15 mouse cellular contexts compared by ENCODE assay signal in the genomic region with DNA sequence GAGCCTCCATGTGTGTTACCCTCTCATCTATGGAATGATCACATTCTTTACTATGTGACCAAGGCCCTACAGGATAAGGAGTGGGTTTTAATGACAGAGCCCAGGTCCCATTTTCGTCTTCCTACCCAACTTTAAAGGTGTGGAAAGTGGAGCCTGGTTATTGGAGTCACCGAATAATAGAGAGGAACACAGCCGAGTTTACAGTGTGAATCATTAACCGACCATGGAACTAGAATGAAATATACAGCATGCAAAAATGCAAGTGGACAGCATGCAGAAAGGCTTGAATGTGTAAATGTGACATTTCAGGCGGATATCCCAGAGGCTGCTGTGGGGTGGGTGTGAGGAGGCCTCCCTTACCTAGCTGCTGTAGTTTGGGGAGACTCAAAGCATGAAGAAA.
DNase-seq lines count a peak whose midpoint lies in the region; ATAC-seq and TF ChIP-seq lines count a peak whose summit lies in the region.
"Had no signal": no experiment of that assay in that cellular context is flagged by ENCODE, and none has a peak within 500 bp of the region (broad histone marks: within the 10 kb centered on the region; RNA-seq: fewer than 3 reads in every experiment).

No protein-coding gene starts in this region.

- DNase-seq in heart, postnatal 14 days = no peak
- peak; percentile 74 for DNase-seq in kidney, adult 2 months
- no peak for DNase-seq in kidney, adult 8-10 months
- DNase-seq in liver, adult 2 months (ENCODE audit: extremely low read depth, low read depth, low spot score) = peak; percentile 19
- DNase-seq in layer of hippocampus, postnatal 14 days (ENCODE audit: low spot score in 2 of 2) = no peak
- DNase-seq: adrenal gland, adult 2 months; cerebellum, postnatal 10 days; gastrocnemius, postnatal 25 days; right cerebral cortex, adult 18-20 months; thymus, adult 18-20 months had no signal

- intact Hi-C loops in heart, postnatal 14 days (cut with DNase I) = no loop called here

- H3K4me1 ChIP-seq in heart, embryonic 11.5 days (ENCODE audit: control insufficient read depth, insufficient read depth, low read length) = peaks cover 72% of the 10 kb centered on the region
- peaks cover 41% of the 10 kb centered on the region for H3K4me1 ChIP-seq in kidney, adult 2 months (ENCODE audit: control insufficient read depth, insufficient read depth, low read length)
- peaks cover 12% of the 10 kb centered on the region for H3K4me1 ChIP-seq in liver, adult 2 months (ENCODE audit: control insufficient read depth, insufficient read depth, low read length)
- H3K4me1 ChIP-seq in liver, embryonic 12.5 days = peaks cover 12% of the 10 kb centered on the region
- peaks cover 81% of the 10 kb centered on the region for H3K4me1 ChIP-seq in embryonic facial prominence, embryonic 15.5 days

- H3K4me2 ChIP-seq in heart, embryonic 11.5 days = no peak overlapping the region
- no peak overlapping the region for H3K4me2 ChIP-seq in liver, embryonic 12.5 days
- no peak overlapping the region for H3K4me2 ChIP-seq in embryonic facial prominence, embryonic 15.5 days (replicated peaks)
- H3K4me2 ChIP-seq: forebrain, embryonic 13.5 days had no signal

- WGBS in heart, embryonic 11.5 days (ENCODE audit: insufficient replicate concordance) = 80% methylated on average over 5 of the region's 5 CpGs
- 38% methylated on average over 5 of the region's 5 CpGs for WGBS in kidney, adult 2 months
- WGBS in liver, adult 2 months = 33% methylated on average over 5 of the region's 5 CpGs
- 61% methylated on average over 5 of the region's 5 CpGs for WGBS in liver, embryonic 12.5 days (ENCODE audit: insufficient replicate concordance)
- 82% methylated on average over 5 of the region's 5 CpGs for WGBS in embryonic facial prominence, embryonic 15.5 days

- H3K79me2 ChIP-seq in liver, adult 2 months (ENCODE audit: control insufficient read depth, insufficient read depth, low read length) = peaks cover 22% of the 10 kb centered on the region; the same call in 1 of the 2 replicates

- H3K36me3 ChIP-seq in heart, embryonic 11.5 days (ENCODE audit: control insufficient read depth, insufficient read depth, low read length) = no peaks in the 10 kb centered on the region
- H3K36me3 ChIP-seq in kidney, adult 2 months (ENCODE audit: control insufficient read depth, insufficient read depth, low read length) = no peaks in the 10 kb centered on the region
- no peaks in the 10 kb centered on the region for H3K36me3 ChIP-seq in liver, adult 2 months (ENCODE audit: control insufficient read depth, insufficient read depth, low read length)
- peaks cover 2% of the 10 kb centered on the region; the same call in 1 of the 2 replicates for H3K36me3 ChIP-seq in liver, embryonic 12.5 days
- H3K36me3 ChIP-seq in embryonic facial prominence, embryonic 15.5 days = peaks cover 5% of the 10 kb centered on the region; the same call in 1 of the 2 replicates

- H3K9ac ChIP-seq in heart, embryonic 11.5 days (ENCODE audit: low read depth, low read length) = no peak overlapping the region
- no peak overlapping the region for H3K9ac ChIP-seq in liver, adult 2 months (ENCODE audit: low read depth, low read length)
- H3K9ac ChIP-seq in liver, embryonic 12.5 days = no peak overlapping the region
- H3K9ac ChIP-seq in embryonic facial prominence, embryonic 15.5 days = no peak overlapping the region
- H3K9ac ChIP-seq: forebrain, embryonic 13.5 days had no signal

- peak overlapping the region; percentile 77 for H3K27ac ChIP-seq in heart, embryonic 11.5 days (ENCODE audit: low read depth, low read length)
- peak overlapping the region; percentile 72 for H3K27ac ChIP-seq in kidney, adult 2 months (ENCODE audit: insufficient read depth, low read depth, low read length)
- H3K27ac ChIP-seq in liver, adult 2 months (replicated peaks; ENCODE audit: insufficient read depth, low read depth, low read length) = no peak overlapping the region
- no peak overlapping the region for H3K27ac ChIP-seq in liver, embryonic 12.5 days
- 0 out of 2 replicates have a peak overlapping the region, but pooled peaks have one; percentile 11 for H3K27ac ChIP-seq in embryonic facial prominence, embryonic 15.5 days (replicated peaks)
- H3K27ac ChIP-seq: forebrain, embryonic 13.5 days; midbrain, embryonic 10.5 days had no signal

- H3K4me3 ChIP-seq in heart, embryonic 11.5 days (ENCODE audit: low read depth, low read length) = no peak overlapping the region
- H3K4me3 ChIP-seq in kidney, adult 2 months (ENCODE audit: insufficient read depth, low read depth, low read length) = no peak overlapping the region
- H3K4me3 ChIP-seq in liver, adult 2 months (ENCODE audit: insufficient read depth, low read depth, low read length) = no peak overlapping the region
- no peak overlapping the region for H3K4me3 ChIP-seq in liver, embryonic 12.5 days
- H3K4me3 ChIP-seq in embryonic facial prominence, embryonic 15.5 days (replicated peaks) = no peak overlapping the region
- H3K4me3 ChIP-seq: forebrain, embryonic 13.5 days; midbrain, embryonic 10.5 days had no signal

- no peak for TF ChIP-seq CTCF in kidney, adult 2 months (conservative IDR thresholded peaks at IDR 0.05; ENCODE audit: insufficient read depth, insufficient read length, low read depth, low read length)
- no peak for TF ChIP-seq CTCF in liver, adult 2 months (IDR thresholded peaks at IDR 0.05; ENCODE audit: low read depth, low read length)

- no peak for TF ChIP-seq POLR2A in kidney, adult 2 months (IDR thresholded peaks at IDR 0.05; ENCODE audit: low read depth, low read length)
- no peak for TF ChIP-seq POLR2A in liver, adult 2 months (IDR thresholded peaks at IDR 0.05; ENCODE audit: extremely low read depth, insufficient read depth, low read length)

- no peak for ATAC-seq in heart, embryonic 11.5 days (replicated peaks; ENCODE audit: insufficient number of reproducible peaks, low FRiP score, low TSS enrichment)
- no peak for ATAC-seq in liver, embryonic 12.5 days
- ATAC-seq in embryonic facial prominence, embryonic 15.5 days (ENCODE audit: insufficient number of reproducible peaks, low FRiP score, low TSS enrichment, low read depth) = no peak
- ATAC-seq: forebrain, embryonic 13.5 days had no signal

- H3K9me3 ChIP-seq in heart, embryonic 11.5 days (replicated peaks; ENCODE audit: control insufficient read depth, low read length) = no peaks in the 10 kb centered on the region
- no peaks in the 10 kb centered on the region for H3K9me3 ChIP-seq in liver, embryonic 12.5 days (replicated peaks)
- H3K9me3 ChIP-seq in embryonic facial prominence, embryonic 15.5 days (replicated peaks) = no peaks in the 10 kb centered on the region
- H3K9me3 ChIP-seq: forebrain, embryonic 13.5 days; midbrain, embryonic 10.5 days had no signal

- H3K27me3 ChIP-seq in heart, embryonic 11.5 days (ENCODE audit: control insufficient read depth, insufficient read depth, low read length) = no peaks in the 10 kb centered on the region
- no peaks in the 10 kb centered on the region for H3K27me3 ChIP-seq in kidney, adult 2 months (replicated peaks; ENCODE audit: control insufficient read depth, insufficient read depth, low read length)
- no peaks in the 10 kb centered on the region for H3K27me3 ChIP-seq in liver, adult 2 months (ENCODE audit: control insufficient read depth, insufficient read depth, low read length)
- H3K27me3 ChIP-seq in liver, embryonic 12.5 days (replicated peaks) = no peaks in the 10 kb centered on the region
- H3K27me3 ChIP-seq in embryonic facial prominence, embryonic 15.5 days = no peaks in the 10 kb centered on the region
- H3K27me3 ChIP-seq: forebrain, embryonic 13.5 days had no signal

Comparison
In these comparisons a context has a peak if more than half of its experiments do, and no peak if none do; other contexts are left out.
1. DNase-seq: peak in kidney, adult 2 months (single experiment) and liver, adult 2 months (single experiment); none in heart, postnatal 14 days (0 of 2), kidney, adult 8-10 months (0 of 2) and layer of hippocampus, postnatal 14 days (0 of 2).
2. H3K27ac ChIP-seq: peak in heart, embryonic 11.5 days (single experiment), kidney, adult 2 months (single experiment) and embryonic facial prominence, embryonic 15.5 days (single experiment); none in liver, adult 2 months (single experiment) and liver, embryonic 12.5 days (single experiment).